Mouse (Mus musculus): Measurements from ENCODE around the gene Gprin2. TPM values are rescaled to one million over a fixed set of nuclear protein-coding genes. Genes with fewer than 3 reads are reported as not detected.

Gene Gprin2
- 0.19 and 0.29 TPM in 2 replicates for polyA plus RNA-seq (2012; rRNA removed)

DNA sequence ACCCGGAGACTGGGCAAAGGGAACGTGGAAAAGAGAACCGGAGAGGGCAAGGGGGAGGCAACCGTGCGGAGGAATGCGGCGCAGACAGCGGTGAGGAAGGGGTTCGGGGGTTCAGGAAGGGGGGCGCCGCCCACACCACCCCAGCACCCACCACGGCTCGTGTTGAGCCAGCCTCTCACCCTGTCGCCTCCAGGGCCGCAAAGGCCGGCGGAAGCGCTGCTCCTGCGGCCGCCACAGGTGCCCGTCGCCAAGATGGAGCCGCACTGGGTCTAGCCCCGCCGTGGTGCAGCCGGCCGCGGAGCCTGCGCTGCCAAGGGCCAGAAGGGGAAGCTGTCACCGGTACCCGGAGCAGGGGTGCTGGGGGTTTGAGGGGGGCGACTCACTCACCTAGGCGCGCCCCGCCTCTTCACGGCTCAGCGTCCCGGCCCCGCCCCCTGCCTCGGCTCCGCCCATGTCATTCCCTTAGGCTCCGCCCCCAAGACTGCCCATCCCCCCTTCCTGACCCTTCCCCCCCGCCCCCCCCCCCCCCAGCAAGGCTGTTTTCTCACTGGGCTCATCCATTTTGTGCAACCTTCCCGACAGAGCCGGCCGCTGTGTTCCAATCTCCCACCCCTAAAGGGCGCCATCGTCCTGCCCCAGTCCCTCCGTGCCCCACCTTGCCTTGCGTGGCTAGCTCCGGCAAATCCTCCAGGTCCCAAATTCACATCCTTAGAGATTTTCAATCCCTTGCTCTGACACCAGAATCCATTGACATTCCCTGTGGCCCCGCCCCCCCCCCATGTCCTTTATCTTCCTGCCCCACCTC is at the start of gene Gprin2:
Gene Gprin2, minus strand, starts transcription at position 423 of the 805 bp plus-strand sequence.

GRCm38 (mm10) chr14:34219295-34219694 is 17.8 kb upstream of the Gprin2 start, which contains the start of gene Syt15:
Gene Syt15 (plus strand): TSS chr14:34219595.

GRCm38 (mm10) chr14:34152342-34152741 is 49.1 kb downstream of the Gprin2 start, which contains the start of gene Npy4r:
Gene Npy4r (minus strand): TSS chr14:34152489.

Other genes with a start within 250 kb of the Gprin2 start
- not detected in 2 replicates for gene Rbp3, start 247.7 kb downstream of the Gprin2 start, polyA plus RNA-seq (2012; rRNA removed)
- gene Zfp488, start 222.9 kb downstream of the Gprin2 start, polyA plus RNA-seq (2012; rRNA removed): not detected in 2 replicates
- gene Gm30083, start 186.5 kb downstream of the Gprin2 start, polyA plus RNA-seq (2012; rRNA removed): not detected in 2 replicates
- gene Gm5460, start 184.9 kb downstream of the Gprin2 start, polyA plus RNA-seq (2012; rRNA removed): 0.03 TPM in 1 of 2 replicates, not detected in the other
- gene Antxrl, start 148.9 kb downstream of the Gprin2 start, polyA plus RNA-seq (2012; rRNA removed): not detected in 2 replicates
- gene Anxa8, start 115.7 kb downstream of the Gprin2 start, polyA plus RNA-seq (2012; rRNA removed): 3.6 and 6.2 TPM in 2 replicates
- gene A630023A22Rik, start 98.9 kb downstream of the Gprin2 start, polyA plus RNA-seq (2012; rRNA removed): not detected in 2 replicates
- 1.1 and 1.4 TPM in 2 replicates for gene Npy4r, start 49.2 kb downstream of the Gprin2 start, polyA plus RNA-seq (2012; rRNA removed)
- 1.8 and 2.5 TPM in 2 replicates for gene Syt15, start 17.9 kb upstream of the Gprin2 start, polyA plus RNA-seq (2012; rRNA removed)
- gene Shld2, start 108.8 kb upstream of the Gprin2 start, polyA plus RNA-seq (2012; rRNA removed): 0.45 and 0.47 TPM in 2 replicates
- 30.1 and 41.1 TPM in 2 replicates for gene Glud1, start 109.1 kb upstream of the Gprin2 start, polyA plus RNA-seq (2012; rRNA removed)
- gene Fam25c, start 153.8 kb upstream of the Gprin2 start, polyA plus RNA-seq (2012; rRNA removed): 27.7 and 29.1 TPM in 2 replicates
- gene Sncg, start 173.1 kb upstream of the Gprin2 start, polyA plus RNA-seq (2012; rRNA removed): 9.6 and 11.7 TPM in 2 replicates
- gene Mmrn2, start 173.8 kb upstream of the Gprin2 start, polyA plus RNA-seq (2012; rRNA removed): 2.7 and 4.7 TPM in 2 replicates

Measured in stomach, adult 2 months (tissue).